Mouse (Mus musculus): ENCODE data around the gene 4931422A03Rik. TPM values are rescaled to one million over a fixed set of nuclear protein-coding genes. Genes with fewer than 3 reads are reported as not detected.

The 4931422A03Rik gene
- total RNA-seq, 2 experiments from 2014 or later: not detected

- intact Hi-C loops (cut with DNase I): no loop called here
- DNase-seq: no peak
These were observed 87.1 kb downstream of the 4931422A03Rik start for GRCm38 (mm10) chr2:103941085-103941484.

- intact Hi-C loops (cut with DNase I): no loop called here
- no peak for DNase-seq
These were observed 89.2 kb downstream of the 4931422A03Rik start for GRCm38 (mm10) chr2:103939003-103939402.

DNA sequence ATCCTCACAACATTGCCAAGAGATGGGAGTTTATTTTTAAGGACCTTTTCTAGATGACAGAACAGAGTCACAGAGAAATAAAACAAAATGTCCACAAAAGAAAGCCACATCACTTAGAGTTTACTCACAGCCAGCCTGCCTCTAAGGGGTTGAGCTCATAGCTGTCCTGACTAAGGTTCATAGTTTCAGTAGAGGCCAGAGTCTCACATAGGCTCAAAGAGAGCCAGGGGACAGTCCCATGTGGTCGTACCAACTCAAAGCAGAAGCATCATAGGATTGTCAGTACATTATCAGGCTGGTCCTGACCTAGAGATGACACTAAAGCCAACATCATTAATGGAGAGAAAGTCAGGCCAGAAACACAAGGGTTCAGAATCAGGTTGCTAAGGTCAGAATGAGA is 89.6 kb downstream of the 4931422A03Rik start:
- intact Hi-C loops (cut with DNase I): no loop called here
- no peak for DNase-seq

GRCm38 (mm10) chr2:103937670-103938069 is 90.5 kb downstream of the 4931422A03Rik start:
- no peak for DNase-seq
- intact Hi-C loops (cut with DNase I): no loop called here

GRCm38 (mm10) chr2:103936666-103937065 is 91.5 kb downstream of the 4931422A03Rik start:
- no peak for DNase-seq
- intact Hi-C loops (cut with DNase I): no loop called here

- intact Hi-C loops (cut with DNase I): no loop called here
- no peak for DNase-seq
These were observed 92.3 kb downstream of the 4931422A03Rik start for GRCm38 (mm10) chr2:103935691-103936435.

DNA sequence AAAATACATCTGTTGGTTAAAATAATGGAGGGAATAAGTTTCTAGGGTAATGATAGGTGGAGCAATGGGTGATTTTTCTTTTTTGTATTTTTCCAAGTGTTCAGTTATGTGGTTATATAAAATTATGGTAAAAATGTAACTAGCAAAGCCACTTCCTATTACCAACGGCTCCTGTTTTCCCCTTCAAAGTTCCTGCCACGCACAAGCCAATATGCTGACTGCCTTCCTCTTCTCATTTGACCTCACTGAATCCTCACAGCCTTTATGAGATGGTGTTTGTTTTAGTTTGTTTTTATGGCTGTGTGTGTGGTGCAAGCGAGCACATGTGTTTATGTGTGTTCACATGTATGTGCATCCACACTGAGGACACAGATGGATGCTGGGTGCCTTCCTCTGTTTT is 93.5 kb downstream of the 4931422A03Rik start:
- intact Hi-C loops (cut with DNase I): no loop called here
- no peak for DNase-seq

DNA sequence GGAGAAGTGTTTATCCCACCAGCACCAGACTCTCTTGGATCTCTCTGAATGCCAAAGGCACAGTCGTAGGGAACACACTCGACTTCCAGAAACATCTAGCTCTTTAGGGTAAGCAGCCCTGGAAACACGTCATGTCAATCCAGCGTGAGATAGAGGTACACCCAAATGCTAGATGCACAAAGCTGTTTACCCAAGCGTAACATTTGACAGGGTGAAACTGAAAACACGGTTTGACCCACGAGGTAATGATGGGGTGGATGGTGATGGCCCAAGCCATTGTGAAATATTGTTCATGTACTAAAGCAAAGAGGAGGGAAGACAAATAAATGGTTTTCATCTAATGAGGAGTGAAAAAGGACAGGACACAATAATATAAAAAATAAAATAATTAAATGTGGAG is 93.9 kb downstream of the 4931422A03Rik start:
- DNase-seq: no peak
- intact Hi-C loops (cut with DNase I): no loop called here

DNA sequence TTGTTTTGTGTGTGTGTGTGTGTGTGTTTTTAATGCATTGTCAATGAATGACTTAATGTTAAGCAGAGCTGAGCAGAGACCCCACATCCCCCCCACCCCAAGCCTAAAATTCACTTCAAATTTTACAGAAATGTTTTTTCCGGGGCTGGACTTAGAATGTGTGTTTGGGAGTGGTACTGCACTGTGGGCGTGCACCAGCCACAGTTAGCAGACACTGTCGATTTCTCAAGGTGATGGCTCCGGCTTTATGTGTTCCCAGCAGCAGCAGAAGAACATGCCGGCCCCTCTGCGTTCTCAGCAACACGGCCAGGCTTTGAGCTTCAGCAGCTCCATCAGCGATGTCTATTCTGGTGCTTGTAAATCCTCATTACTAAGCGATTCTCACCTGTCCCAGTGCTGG is 95.7 kb downstream of the 4931422A03Rik start:
- intact Hi-C loops (cut with DNase I): no loop called here

DNA sequence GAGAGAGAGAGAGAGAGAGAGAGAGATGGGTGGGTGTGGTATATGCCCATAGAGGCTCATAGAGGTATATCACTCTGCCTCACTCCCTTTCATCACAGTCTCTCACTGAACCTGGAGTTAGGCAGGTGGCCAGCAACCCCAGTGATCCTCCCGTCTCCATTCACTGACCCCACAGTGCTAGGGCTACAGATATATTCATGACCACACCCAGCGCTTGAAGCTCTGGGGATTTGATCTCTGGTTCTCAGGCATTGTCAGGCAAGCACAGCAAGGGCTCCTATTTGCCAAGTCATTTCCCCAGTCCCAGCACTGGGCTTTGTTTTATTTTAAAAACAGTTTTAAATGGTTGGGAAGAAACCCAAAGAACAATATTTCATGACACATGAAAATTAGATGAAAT is 96.1 kb downstream of the 4931422A03Rik start:
- intact Hi-C loops (cut with DNase I): no loop called here
- DNase-seq: no peak

More for the DNA sequence above, 95.7 kb downstream of the 4931422A03Rik start:
- DNase-seq: no peak

DNA sequence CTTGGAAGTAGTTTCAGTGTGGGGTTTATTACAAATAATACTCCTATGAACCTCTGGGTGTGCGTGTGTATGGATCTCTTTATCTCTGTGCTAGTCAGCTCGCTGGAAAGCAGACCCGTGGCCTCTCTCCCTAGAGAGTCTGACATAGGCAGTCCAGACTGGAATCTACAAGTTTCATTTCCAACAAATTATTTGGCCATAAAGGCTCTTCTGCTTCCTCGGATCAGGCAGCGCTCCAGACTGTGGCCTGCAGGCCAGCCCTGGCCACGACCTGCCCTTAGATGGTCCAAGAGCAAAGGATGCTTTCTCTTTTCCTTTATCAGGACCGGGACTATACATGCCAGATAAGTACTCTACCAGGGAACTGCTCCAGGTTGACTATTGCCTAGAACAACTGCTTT is 96.7 kb downstream of the 4931422A03Rik start:
- intact Hi-C loops (cut with DNase I): no loop called here
- DNase-seq: no peak

- intact Hi-C loops (cut with DNase I): no loop called here
- DNase-seq: peak; percentile 31
These were observed 97.7 kb downstream of the 4931422A03Rik start for GRCm38 (mm10) chr2:103930306-103931019.

- intact Hi-C loops (cut with DNase I): no loop called here
- peak; percentile 61 for DNase-seq
These were observed 100.5 kb downstream of the 4931422A03Rik start for GRCm38 (mm10) chr2:103927610-103928145.

DNA sequence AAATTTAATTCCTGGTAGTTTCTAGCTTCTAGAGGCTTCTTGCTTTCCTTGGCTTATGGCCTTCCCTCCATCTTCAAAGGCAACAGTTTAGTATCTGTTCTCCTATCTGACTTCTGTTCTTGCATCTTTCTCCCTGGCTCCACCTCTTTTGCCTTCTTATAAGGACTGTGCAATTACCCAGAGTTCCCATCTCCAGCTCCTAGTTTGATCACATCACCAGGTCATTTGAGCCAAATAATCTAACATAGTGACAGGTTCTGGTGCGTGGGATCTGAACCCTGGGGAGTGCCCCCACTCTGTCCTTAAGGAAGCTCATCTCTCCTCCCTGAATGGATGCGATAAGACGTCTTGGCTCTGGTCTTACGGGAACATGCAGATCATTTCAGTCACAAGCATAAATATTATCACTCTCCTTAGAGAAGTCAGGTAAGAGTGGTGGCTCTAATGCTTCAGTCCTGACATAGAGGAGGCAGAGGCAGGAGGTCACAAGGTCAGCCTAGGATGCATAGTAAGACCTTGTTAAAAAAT is 101.5 kb downstream of the 4931422A03Rik start:
- DNase-seq: no peak
- intact Hi-C loops (cut with DNase I): no loop called here

DNA sequence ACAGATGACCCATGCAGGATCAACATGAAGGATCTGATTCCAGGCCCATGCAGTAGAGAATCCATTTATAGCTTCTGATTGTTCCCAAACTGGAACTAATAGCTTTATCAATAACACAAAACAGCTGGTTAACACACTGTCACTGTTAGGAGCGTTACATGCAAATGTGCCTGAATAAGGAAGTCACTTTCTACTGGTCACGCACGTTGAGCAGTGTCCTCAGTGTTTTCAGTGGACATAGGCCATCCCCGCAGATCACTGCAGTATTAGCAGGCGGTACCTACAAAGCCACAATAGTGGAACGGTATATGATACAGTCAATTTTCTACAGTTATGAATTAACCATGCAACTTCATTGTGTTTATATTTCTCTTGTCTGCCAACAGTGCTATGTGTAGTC is 108.7 kb downstream of the 4931422A03Rik start:
- no peak for DNase-seq
- intact Hi-C loops (cut with DNase I): no loop called here

DNA sequence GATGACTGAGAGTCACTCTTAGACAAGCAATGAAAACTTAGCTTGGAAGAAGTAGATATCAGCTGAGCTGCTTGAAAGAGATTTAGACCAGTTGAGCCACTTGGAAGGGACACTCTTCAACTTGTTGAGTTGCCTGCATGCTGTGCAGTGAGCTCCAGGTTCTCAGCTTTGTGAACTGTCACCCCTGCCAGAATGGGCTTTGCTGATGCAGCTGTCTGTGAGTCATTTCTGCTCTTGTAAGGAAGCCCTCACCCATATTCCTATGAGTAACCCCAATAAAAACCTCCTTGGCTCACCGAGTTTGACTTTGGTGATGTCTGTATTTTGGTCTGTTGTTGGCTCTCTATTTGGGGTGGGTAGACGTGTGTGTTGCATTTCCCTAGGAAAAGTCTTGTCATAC is 109.8 kb downstream of the 4931422A03Rik start:
- no peak for DNase-seq
- intact Hi-C loops (cut with DNase I): no loop called here

- intact Hi-C loops (cut with DNase I): no loop called here
- DNase-seq: no peak
These were observed 110.8 kb downstream of the 4931422A03Rik start for GRCm38 (mm10) chr2:103917375-103917774.

Other genes with a start within 250 kb of the 4931422A03Rik start
- 100 to 1,000 TPM; 537 to 571 TPM for gene Caprin1, start 230.7 kb downstream of the 4931422A03Rik start, total RNA-seq (2021)
- 10 to 100 TPM; 20.4 to 21.0 TPM for gene Lmo2, start 70.4 kb downstream of the 4931422A03Rik start, total RNA-seq (2021)
- 10 to 100 TPM; 46.9 to 47.2 TPM for gene Fbxo3, start 640 bp downstream of the 4931422A03Rik start, total RNA-seq (2021)
- under 1 TPM in 1 of 2 experiments, not detected in 1; 0.22 TPM for gene Gm10912, start 37.5 kb upstream of the 4931422A03Rik start, total RNA-seq (2021)
- gene Gm10799, start 40.2 kb upstream of the 4931422A03Rik start, total RNA-seq (2021): not detected
- gene Cd59b, start 41.5 kb upstream of the 4931422A03Rik start, total RNA-seq (2021): under 1 TPM in 1 of 2 experiments, not detected in 1; 0.94 TPM
- 1 to 10 TPM; 1.6 to 2.5 TPM for gene Cd59a, start 67.4 kb upstream of the 4931422A03Rik start, total RNA-seq (2021)
- gene A930018P22Rik, start 94.4 kb upstream of the 4931422A03Rik start, total RNA-seq (2021): not detected